Mouse (Mus musculus): ENCODE results near the gene Arhgap45.

- TF ChIP-seq CTCF (IDR thresholded peaks at IDR 0.05; ENCODE audit: extremely low read depth, insufficient read depth, low read length) (no peak), POLR2A (IDR thresholded peaks at IDR 0.05; ENCODE audit: extremely low read depth, insufficient read depth, low read length) (no peak)
Observed at GRCm38 (mm10) chr10:79986232-79986878, 30.1 kb upstream of the Arhgap45 start.
